Mouse (Mus musculus) intestine, postnatal 0 days (tissue): ENCODE results near the gene Arhgef3. TPM values are rescaled to one million over a fixed set of nuclear protein-coding genes. Genes with fewer than 3 reads are reported as not detected.

Experiments
- ATAC-seq: fragments of 200-750 bp; cut with Nextera tagmentation; 2 replicates; pipeline ENCODE4 v1.8.0; 2017; ENCODE audit warnings: mild to moderate bottlenecking, moderate TSS enrichment, moderate library complexity
- H3K27ac ChIP-seq: fragments of 300-500 bp; sonication (generic); 2 replicates; pipeline ENCODE4 v1.5.1; 2014; ENCODE audit warnings: mild to moderate bottlenecking, low read depth, low read length, moderate library complexity
- H3K27me3 ChIP-seq: fragments of 300-500 bp; sonication (generic); replicated peaks from 2 replicates; pipeline ENCODE4 v1.6.1; 2014; ENCODE audit warnings: low read length, mixed read lengths; ENCODE audit not compliant: control insufficient read depth, insufficient read depth
- H3K36me3 ChIP-seq: fragments of 300-500 bp; sonication (generic); 2 replicates; pipeline ENCODE4 v1.6.1; 2014; ENCODE audit warnings: mild to moderate bottlenecking, moderate library complexity; ENCODE audit not compliant: control insufficient read depth, insufficient read depth
- H3K4me1 ChIP-seq: fragments of 300-500 bp; sonication (generic); replicated peaks from 2 replicates; pipeline ENCODE4 v1.6.1; 2014; ENCODE audit warnings: antibody characterized with exemption, low read length, mixed read lengths; ENCODE audit not compliant: control insufficient read depth, insufficient read depth
- H3K4me2 ChIP-seq: fragments of 300-500 bp; sonication (generic); replicated peaks from 2 replicates; pipeline ENCODE4 v1.6.1; 2014; ENCODE audit warnings: low read depth, mild to moderate bottlenecking, moderate library complexity
- H3K4me3 ChIP-seq: fragments of 300-500 bp; sonication (generic); 2 replicates; pipeline ENCODE4 v1.5.1; 2014; ENCODE audit warnings: low read depth, low read length
- H3K9ac ChIP-seq: fragments of 300-500 bp; sonication (generic); 2 replicates; pipeline ENCODE4 v1.6.1; 2014; ENCODE audit warnings: mild to moderate bottlenecking, low read depth, low read length
- H3K9me3 ChIP-seq: fragments of 300-500 bp; sonication (generic); 2 replicates; pipeline ENCODE4 v1.6.1; 2016; ENCODE audit warnings: mixed run types; ENCODE audit not compliant: control insufficient read depth
- CTCF ChIP-seq: sonication (generic); IDR thresholded peaks from 2 replicates; pipeline ENCODE4 v1.5.1; 2016; ENCODE audit warnings: low read depth, mild to moderate bottlenecking, control low read depth, antibody characterized with exemption, moderate library complexity
- WGBS: fragments of 180-500 bp; shearing (Covaris S2); extraction: QIAGEN DNeasy Blood & Tissue Kit; methylation state at CpG from one replicate; pipeline ENCODE4 v1.1.7; 2014; 5-methylcytosine and 5-hydroxymethylcytosine counted together
- polyA plus RNA-seq: library from polyadenylated mRNA; unstranded; fragments of >200 nt; fragmentation: Nextera tagmentation; extraction: Ambion mirVana; gene quantifications from 2 replicates; pipeline ENCODE4 v1.2.1, GENCODE M21; 2015

The Arhgef3 gene
- 10.0 and 12.2 TPM in 2 replicates for polyA plus RNA-seq

DNA sequence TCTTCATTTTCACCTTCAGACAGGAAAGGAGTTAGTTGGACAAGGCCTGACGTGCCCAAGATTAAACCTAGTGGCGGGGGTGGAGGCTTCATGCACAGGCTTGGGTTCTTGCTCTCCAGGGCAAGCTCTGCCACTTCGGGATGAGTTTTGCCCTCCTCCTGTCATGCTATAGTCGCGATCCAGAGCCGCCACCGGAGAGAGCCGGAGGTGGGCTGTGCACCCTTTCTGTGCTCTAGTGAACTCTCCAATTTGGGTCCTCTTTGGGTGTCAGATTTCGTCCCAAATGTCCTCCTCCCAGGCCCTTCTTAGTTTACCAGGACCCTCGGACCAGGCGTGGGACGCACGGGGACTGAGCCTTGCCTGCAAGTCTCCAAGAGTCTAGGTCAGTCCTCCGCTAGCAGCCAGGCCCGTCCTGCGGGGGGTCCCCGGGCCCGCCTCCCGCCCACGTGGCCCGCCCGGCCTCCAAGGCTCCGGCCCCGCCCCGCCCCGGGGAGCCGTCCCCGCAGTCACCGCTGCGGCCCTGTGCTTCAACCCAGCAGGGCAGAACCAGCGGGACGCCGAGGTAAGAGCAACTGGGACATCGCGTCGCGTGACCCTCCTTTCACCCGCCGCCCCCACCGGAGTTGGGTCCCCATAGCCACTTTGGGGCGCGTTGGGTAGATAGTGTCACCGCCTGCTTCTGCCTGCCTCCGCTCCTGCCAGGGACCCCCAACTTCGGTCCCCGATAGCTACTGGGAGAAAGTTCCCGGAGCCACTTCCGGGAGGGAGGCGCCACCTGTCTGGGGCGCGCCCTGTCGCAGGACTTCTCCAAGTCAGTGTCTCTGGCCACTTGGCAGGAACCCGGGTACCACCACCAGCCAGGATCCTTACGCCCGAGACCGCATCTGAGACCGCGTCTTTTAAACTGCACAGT lies at the start of gene Arhgef3:
Gene Arhgef3, plus strand, starts transcription at position 538 of the 913 bp plus-strand sequence.
- peak; percentile 78 for ATAC-seq
- Histone ChIP-seq H3K4me1 (peaks cover 5% of the 10 kb centered on the region; the same call in 1 of the 2 replicates), H3K4me2 (peak within 1 kb of the TSS; percentile 96), H3K4me3 (peak within 1 kb of the TSS; percentile 71), H3K9ac (peak within 1 kb of the TSS; percentile 60), H3K9me3 (no peaks in the 10 kb centered on the region), H3K36me3 (no peaks in the 10 kb centered on the region), H3K27me3 (no peaks in the 10 kb centered on the region), H3K27ac (no peak within 1 kb of the TSS; the same call in 1 of the 2 replicates)
- TF ChIP-seq CTCF = peak; percentile 49
- WGBS = 1% methylated on average over 57 of the region's 58 CpGs

DNA sequence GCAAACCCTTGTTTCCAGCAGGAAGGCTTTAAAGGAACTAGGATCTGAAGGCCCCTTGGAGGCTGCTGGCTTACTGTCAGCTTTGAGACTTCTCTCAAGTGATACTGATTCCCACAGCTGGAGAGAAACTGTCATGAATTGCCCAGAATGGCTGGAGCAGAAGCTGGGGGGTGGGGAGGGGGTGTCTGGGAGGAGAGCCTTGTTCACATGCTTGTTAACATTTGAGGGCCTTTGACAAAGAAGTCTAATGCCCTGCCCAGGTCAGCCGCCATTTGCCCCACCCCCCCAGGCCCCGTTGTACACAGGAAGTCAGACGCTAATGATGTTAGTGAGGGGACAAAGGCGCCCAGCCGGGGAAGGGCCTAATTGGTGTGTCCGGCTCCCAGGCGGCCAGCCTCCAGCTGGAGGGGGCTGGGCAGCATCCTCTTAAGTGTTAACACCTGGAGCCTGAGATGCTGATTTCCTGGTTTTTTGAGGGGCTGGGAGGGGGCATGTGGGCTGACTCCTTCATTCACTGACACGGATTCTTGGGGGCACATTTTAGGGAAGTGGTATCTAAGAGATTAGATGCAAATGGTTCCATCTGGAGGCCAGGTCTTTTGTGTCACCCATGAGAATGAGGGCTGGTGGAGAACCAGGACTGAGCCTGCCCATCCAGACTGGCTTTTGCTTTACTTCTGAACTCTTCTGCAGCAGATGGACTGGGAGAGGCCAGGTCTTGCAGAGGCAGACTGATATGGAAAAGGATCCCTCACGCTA lies 48.3 kb upstream of the Arhgef3 start:
- 34% methylated on average over 9 of the region's 9 CpGs for WGBS
- Histone ChIP-seq H3K4me3 (no peak overlapping the region), H3K27ac (no peak overlapping the region), H3K4me1 (peaks cover 7% of the 10 kb centered on the region), H3K27me3 (no peaks in the 10 kb centered on the region), H3K4me2 (no peak overlapping the region), H3K9me3 (no peaks in the 10 kb centered on the region), H3K9ac (no peak overlapping the region), H3K36me3 (no peaks in the 10 kb centered on the region)
- ATAC-seq = no peak; the same call in 1 of the 2 replicates
- TF ChIP-seq CTCF = no peak

DNA sequence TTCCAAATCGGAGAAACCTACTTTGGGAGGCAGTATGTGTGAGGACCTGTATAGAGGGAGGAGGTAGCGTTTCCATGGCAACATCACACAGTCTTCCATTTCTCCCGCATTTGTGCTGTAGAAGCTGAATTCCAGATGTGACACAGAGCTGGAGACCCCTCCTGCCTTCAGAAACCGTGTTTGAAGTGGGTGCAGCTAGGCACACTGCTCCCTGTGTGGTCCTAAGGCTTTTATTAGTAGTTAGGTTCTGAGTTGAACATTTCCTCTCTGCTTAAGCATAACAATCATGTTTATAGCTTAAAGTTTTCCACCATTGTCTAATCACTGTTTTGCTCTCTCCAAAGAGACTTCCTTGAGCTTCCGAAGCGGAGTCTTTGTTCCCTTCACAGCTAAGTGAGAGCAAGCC lies 46.8 kb upstream of the Arhgef3 start:
- Histone ChIP-seq H3K4me2 (no peak overlapping the region), H3K27me3 (no peaks in the 10 kb centered on the region), H3K9me3 (no peaks in the 10 kb centered on the region), H3K4me1 (peaks cover 15% of the 10 kb centered on the region), H3K27ac (peak overlapping the region; percentile 7; the same call in 1 of the 2 replicates), H3K9ac (no peak overlapping the region), H3K36me3 (no peaks in the 10 kb centered on the region), H3K4me3 (no peak overlapping the region)
- no peak for TF ChIP-seq CTCF
- ATAC-seq = no peak
- 40% methylated on average over 6 of the region's 6 CpGs for WGBS

DNA sequence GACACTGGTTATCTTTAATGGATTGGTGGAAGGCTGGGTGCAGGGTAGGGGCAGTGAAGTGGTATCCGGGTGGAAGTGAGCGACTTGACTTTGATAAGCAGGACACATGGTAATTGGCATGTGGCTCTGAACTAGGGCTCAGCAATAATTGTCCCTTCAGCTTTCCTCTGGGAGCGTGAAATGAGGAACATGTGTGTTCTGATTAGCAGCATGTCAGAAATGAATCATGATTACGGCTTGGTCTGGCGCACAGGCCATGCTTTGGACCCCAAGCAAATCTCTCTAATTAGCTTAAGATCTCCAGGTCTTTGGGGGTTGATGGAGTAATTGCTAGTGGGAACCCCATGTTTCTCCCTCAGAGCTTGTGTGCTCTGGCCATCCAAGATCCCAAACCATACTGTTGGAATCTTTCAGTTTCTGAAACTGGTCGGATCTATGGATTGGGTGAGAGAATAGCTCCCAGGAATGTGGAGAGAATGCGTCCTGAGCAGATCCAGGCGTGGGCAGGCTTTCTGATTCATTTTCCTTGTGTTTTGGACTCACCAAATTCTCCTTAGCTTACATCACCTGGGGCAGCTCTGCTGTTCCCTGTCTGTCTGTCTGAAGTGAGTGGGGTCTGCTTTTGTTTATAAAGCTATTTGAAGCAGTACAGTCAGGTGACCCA lies 45.1 kb upstream of the Arhgef3 start:
- Histone ChIP-seq H3K27me3 (no peaks in the 10 kb centered on the region), H3K4me3 (no peak overlapping the region), H3K27ac (no peak overlapping the region), H3K9ac (no peak overlapping the region), H3K4me1 (peaks cover 15% of the 10 kb centered on the region), H3K36me3 (no peaks in the 10 kb centered on the region), H3K9me3 (no peaks in the 10 kb centered on the region), H3K4me2 (no peak overlapping the region)
- no peak for ATAC-seq
- WGBS = 68% methylated on average over 8 of the region's 8 CpGs
- TF ChIP-seq CTCF = no peak

DNA sequence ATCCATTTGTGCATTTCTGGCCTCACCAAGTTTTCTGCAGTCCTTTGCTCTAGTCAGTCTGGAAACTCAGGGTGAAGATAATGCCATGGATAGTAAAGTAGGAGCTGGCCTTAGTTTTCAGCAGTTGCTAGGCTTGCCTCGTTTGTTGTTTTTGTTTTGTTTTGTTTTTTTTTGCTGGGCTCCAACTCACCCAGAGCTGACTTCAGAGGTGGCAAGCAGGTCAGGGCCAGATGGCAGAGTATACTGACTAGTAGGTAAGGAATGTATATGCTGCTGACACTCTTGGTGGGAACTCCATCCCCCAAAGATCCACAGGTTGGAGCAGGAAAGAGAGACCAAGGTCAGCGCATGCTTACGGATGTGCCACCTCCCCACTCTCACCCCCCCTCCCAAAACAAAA lies 44.6 kb upstream of the Arhgef3 start:
- peaks cover 15% of the 10 kb centered on the region for H3K4me1 ChIP-seq
- H3K9me3 ChIP-seq = no peaks in the 10 kb centered on the region
- H3K27ac ChIP-seq = no peak overlapping the region
- no peaks in the 10 kb centered on the region for H3K27me3 ChIP-seq
- no peaks in the 10 kb centered on the region for H3K36me3 ChIP-seq
- TF ChIP-seq CTCF = no peak
- no peak overlapping the region for H3K4me3 ChIP-seq
- no peak for ATAC-seq
- no peak overlapping the region for H3K9ac ChIP-seq
- 71% methylated on average over 3 of the region's 3 CpGs for WGBS
- H3K4me2 ChIP-seq = no peak overlapping the region

DNA sequence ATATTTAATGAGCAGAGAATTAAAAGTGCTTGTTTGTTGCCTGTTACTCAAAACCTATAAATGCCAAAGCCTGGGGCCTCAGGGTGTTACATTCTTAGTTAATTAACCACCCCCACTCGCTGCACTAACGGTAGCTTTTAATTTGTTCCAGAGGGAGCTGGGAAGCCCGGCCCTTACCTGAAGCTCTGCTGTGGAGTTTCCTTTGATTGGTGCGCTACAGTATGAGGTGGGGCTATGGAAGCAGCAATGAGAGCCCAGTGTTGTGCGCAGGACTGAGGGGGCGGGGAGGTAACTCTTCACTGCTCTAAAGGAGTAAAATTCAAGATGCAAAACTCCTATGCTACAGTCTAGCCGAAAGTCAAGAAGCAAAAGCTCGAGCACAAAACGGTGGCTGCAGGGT lies 43.9 kb upstream of the Arhgef3 start:
- Histone ChIP-seq H3K9me3 (no peaks in the 10 kb centered on the region), H3K4me1 (peaks cover 13% of the 10 kb centered on the region), H3K36me3 (no peaks in the 10 kb centered on the region), H3K4me2 (no peak overlapping the region), H3K27me3 (no peaks in the 10 kb centered on the region), H3K9ac (no peak overlapping the region), H3K4me3 (no peak overlapping the region), H3K27ac (no peak overlapping the region)
- TF ChIP-seq CTCF = no peak
- no peak for ATAC-seq
- WGBS = 42% methylated on average over 9 of the region's 9 CpGs
